Mouse (Mus musculus) stomach, postnatal 0 days (tissue): Measurements from ENCODE around the gene Rcan2. TPM values are rescaled to one million over a fixed set of nuclear protein-coding genes. Genes with fewer than 3 reads are reported as not detected.

Source experiments
- ATAC-seq: fragments of 200-750 bp; cut with Nextera tagmentation; 2 replicates; pipeline ENCODE4 v1.8.0; 2017; ENCODE audit not compliant: low FRiP score, low TSS enrichment
- DNase-seq: peaks from one replicate; pipeline ENCODE4 v3.0.0-alpha.2; 2016; ENCODE audit warnings: low spot score
- H3K27ac ChIP-seq: fragments of 300-500 bp; sonication (generic); replicated peaks from 2 replicates; pipeline ENCODE4 v1.5.1; 2014; ENCODE audit warnings: mild to moderate bottlenecking, control low read depth
- H3K27me3 ChIP-seq: fragments of 300-500 bp; sonication (generic); 2 replicates; pipeline ENCODE4 v1.6.1; 2014; ENCODE audit warnings: low read length; ENCODE audit not compliant: control insufficient read depth, insufficient read depth
- H3K36me3 ChIP-seq: fragments of 300-500 bp; sonication (generic); 2 replicates; pipeline ENCODE4 v1.6.1; 2014; ENCODE audit warnings: low read length, mixed read lengths; ENCODE audit not compliant: control insufficient read depth, insufficient read depth
- H3K4me1 ChIP-seq: fragments of 300-500 bp; sonication (generic); replicated peaks from 2 replicates; pipeline ENCODE4 v1.6.1; 2014; ENCODE audit warnings: antibody characterized with exemption; ENCODE audit not compliant: control insufficient read depth, insufficient read depth
- H3K4me2 ChIP-seq: fragments of 300-500 bp; sonication (generic); replicated peaks from 2 replicates; pipeline ENCODE4 v1.6.1; 2014; ENCODE audit warnings: low read depth, mild to moderate bottlenecking, control low read depth, moderate library complexity
- H3K4me3 ChIP-seq: fragments of 300-500 bp; sonication (generic); 2 replicates; pipeline ENCODE4 v1.5.1; 2014; ENCODE audit warnings: low read depth, low read length, control low read depth
- H3K9ac ChIP-seq: fragments of 300-500 bp; sonication (generic); 2 replicates; pipeline ENCODE4 v1.6.1; 2014; ENCODE audit warnings: mild to moderate bottlenecking, low read length, control low read depth, mixed read lengths
- H3K9me3 ChIP-seq: fragments of 300-500 bp; sonication (generic); 2 replicates; pipeline ENCODE4 v1.6.1; 2016; ENCODE audit warnings: low read length; ENCODE audit not compliant: control insufficient read depth
- CTCF ChIP-seq: IDR thresholded peaks from 2 replicates; pipeline ENCODE4 v1.5.1; 2016; ENCODE audit warnings: antibody characterized with exemption, low read depth, mild to moderate bottlenecking, moderate library complexity
- EP300 ChIP-seq: optimal IDR thresholded peaks from 2 replicates; pipeline ENCODE3; 2016; ENCODE audit warnings: antibody characterized with exemption
- WGBS: fragments of 180-500 bp; shearing (Covaris S2); extraction: QIAGEN DNeasy Blood & Tissue Kit; methylation state at CpG from one replicate; pipeline ENCODE4 v1.1.7; 2014; 5-methylcytosine and 5-hydroxymethylcytosine counted together
- polyA plus RNA-seq: library from polyadenylated mRNA; unstranded; fragments of >200 nt; fragmentation: Nextera tagmentation; extraction: Ambion mirVana; gene quantifications from 2 replicates; pipeline ENCODE4 v1.2.1, GENCODE M21; 2015

Gene Rcan2
- polyA plus RNA-seq, 1 experiment from 2014 or later, result 11.0 TPM

- Histone ChIP-seq H3K4me3 (no peak overlapping the region), H3K4me1 (no peaks in the 10 kb centered on the region), H3K27ac (no peak overlapping the region), H3K27me3 (no peaks in the 10 kb centered on the region), H3K4me2 (no peak overlapping the region), H3K36me3 (no peaks in the 10 kb centered on the region), H3K9ac (no peak overlapping the region), H3K9me3 (no peaks in the 10 kb centered on the region)
- 81% methylated on average over 2 of the region's 2 CpGs for WGBS
- TF ChIP-seq EP300 (no peak), CTCF (no peak)
- DNase-seq, result no peak
- no peak for ATAC-seq
These were observed 176.4 kb downstream of the Rcan2 start for GRCm38 (mm10) chr17:43977572-43977971.

GRCm38 (mm10) chr17:43979925-43980324, 178.8 kb downstream of the Rcan2 start:
- Histone ChIP-seq H3K27me3 (no peaks in the 10 kb centered on the region), H3K4me3 (no peak overlapping the region), H3K4me1 (no peaks in the 10 kb centered on the region), H3K4me2 (no peak overlapping the region), H3K36me3 (no peaks in the 10 kb centered on the region), H3K9me3 (no peaks in the 10 kb centered on the region), H3K9ac (no peak overlapping the region), H3K27ac (no peak overlapping the region)
- DNase-seq (no peak), ATAC-seq (no peak)
- TF ChIP-seq CTCF (no peak), EP300 (no peak)
- 81% methylated on average over 3 of the region's 3 CpGs for WGBS

- Histone ChIP-seq H3K36me3 (no peaks in the 10 kb centered on the region), H3K4me1 (no peaks in the 10 kb centered on the region), H3K27me3 (no peaks in the 10 kb centered on the region), H3K9me3 (no peaks in the 10 kb centered on the region), H3K4me3 (no peak overlapping the region), H3K27ac (no peak overlapping the region), H3K9ac (no peak overlapping the region), H3K4me2 (no peak overlapping the region)
- TF ChIP-seq EP300 (no peak), CTCF (no peak)
- DNase-seq (no peak), ATAC-seq (no peak)
- WGBS, result 65% methylated on average over 1 of the region's 1 CpGs
These were observed 181.4 kb downstream of the Rcan2 start for GRCm38 (mm10) chr17:43982505-43982904.

GRCm38 (mm10) chr17:43989334-43989945, 188.3 kb downstream of the Rcan2 start:
- TF ChIP-seq CTCF, result no peak
- no peak for TF ChIP-seq EP300
- Histone ChIP-seq H3K9ac (no peak overlapping the region), H3K4me1 (no peaks in the 10 kb centered on the region; the same call in 1 of the 2 replicates), H3K36me3 (no peaks in the 10 kb centered on the region), H3K27ac (no peak overlapping the region), H3K4me2 (no peak overlapping the region), H3K27me3 (no peaks in the 10 kb centered on the region), H3K9me3 (no peaks in the 10 kb centered on the region), H3K4me3 (no peak overlapping the region)
- ATAC-seq (no peak), DNase-seq (no peak)
- WGBS, result 14% methylated on average over 5 of the region's 5 CpGs

- H3K4me3 ChIP-seq, result no peak overlapping the region
- ATAC-seq (no peak), DNase-seq (no peak)
- no peaks in the 10 kb centered on the region for H3K36me3 ChIP-seq
- 67% methylated on average over 10 of the region's 10 CpGs for WGBS
- no peak overlapping the region for H3K9ac ChIP-seq
- no peaks in the 10 kb centered on the region; the same call in 1 of the 2 replicates for H3K4me1 ChIP-seq
- TF ChIP-seq EP300 (no peak), CTCF (no peak)
- H3K9me3 ChIP-seq, result no peaks in the 10 kb centered on the region
- no peak overlapping the region for H3K27ac ChIP-seq
- no peak overlapping the region for H3K4me2 ChIP-seq
- H3K27me3 ChIP-seq, result no peaks in the 10 kb centered on the region
These were observed 189.8 kb downstream of the Rcan2 start for GRCm38 (mm10) chr17:43990957-43991383.

GRCm38 (mm10) chr17:43994080-43994479, 192.9 kb downstream of the Rcan2 start:
- no peak overlapping the region for H3K4me2 ChIP-seq
- 37% methylated on average over 4 of the region's 4 CpGs for WGBS
- H3K4me1 ChIP-seq, result no peaks in the 10 kb centered on the region; the same call in 1 of the 2 replicates
- H3K9ac ChIP-seq, result no peak overlapping the region
- DNase-seq, result no peak
- H3K9me3 ChIP-seq, result no peaks in the 10 kb centered on the region
- no peak for TF ChIP-seq EP300
- no peak for TF ChIP-seq CTCF
- no peak for ATAC-seq
- no peak overlapping the region for H3K27ac ChIP-seq
- no peak overlapping the region for H3K4me3 ChIP-seq
- no peaks in the 10 kb centered on the region for H3K27me3 ChIP-seq
- H3K36me3 ChIP-seq, result no peaks in the 10 kb centered on the region
